Mouse (Mus musculus) heart, postnatal 4 days (tissue): ENCODE measurements at regions not wholly inside any gene's neighbourhood (a gene's known extent, or its start where the extent isn't known, plus 50 kb on each side); places are given as distances from the start of the nearest gene placed in this dataset.

Source experiments
- DNase-seq: peaks from one replicate; pipeline ENCODE4 v3.0.0; 2021

- DNase-seq: peak; percentile 27
Measured at GRCm38 (mm10) chr9:60998086-60998785, 203.9 kb downstream of the Uaca start.

DNA sequence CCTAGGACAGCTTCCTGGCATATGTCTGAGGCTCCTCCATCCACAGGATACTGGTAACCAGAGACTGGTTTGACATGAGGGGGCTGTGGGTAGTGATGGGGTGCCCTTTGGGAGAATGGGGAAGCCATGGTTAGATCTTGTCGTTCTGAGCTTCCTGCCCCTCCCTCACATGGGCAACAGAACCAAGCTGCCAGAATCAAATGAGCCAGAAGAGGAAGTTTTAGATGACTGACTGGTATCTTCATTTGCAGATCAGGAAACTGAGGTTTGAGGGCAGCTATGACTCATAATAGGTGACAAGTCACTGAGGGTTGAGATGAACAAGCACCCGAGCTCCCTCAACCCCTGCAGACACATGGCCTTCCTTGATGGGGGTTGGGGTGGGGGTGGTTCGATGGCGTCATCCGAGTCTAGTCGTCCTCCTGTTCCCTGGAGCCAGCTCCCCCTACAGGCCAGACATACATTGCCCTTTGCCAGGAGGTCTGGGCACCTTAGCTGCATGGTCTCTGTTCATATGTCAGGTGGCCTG lies 204.7 kb downstream of the Uaca start:
- peak; percentile 16 for DNase-seq

GRCm38 (mm10) chr9:61000232-61000631 lies 205.9 kb downstream of the Uaca start:
- no peak for DNase-seq

DNA sequence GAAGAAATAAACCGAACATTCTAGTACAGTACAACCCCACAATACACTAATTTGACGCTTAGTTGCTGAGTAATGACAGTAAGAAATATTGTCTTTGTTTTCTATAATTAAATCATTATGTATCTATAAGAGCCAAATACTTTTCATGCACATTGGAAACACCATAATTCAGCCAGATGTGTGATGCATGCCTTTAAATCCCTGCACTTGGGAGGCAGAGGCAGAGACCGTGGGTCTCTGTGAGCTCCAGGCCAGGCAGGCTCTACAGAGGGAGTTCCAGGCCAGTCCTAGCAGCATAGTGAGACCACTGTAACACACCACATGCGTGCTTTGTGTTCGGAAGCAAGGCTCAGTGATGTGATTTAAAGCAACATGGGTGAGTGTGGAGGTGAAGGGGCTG lies 208.2 kb downstream of the Uaca start:
- DNase-seq: no peak

DNA sequence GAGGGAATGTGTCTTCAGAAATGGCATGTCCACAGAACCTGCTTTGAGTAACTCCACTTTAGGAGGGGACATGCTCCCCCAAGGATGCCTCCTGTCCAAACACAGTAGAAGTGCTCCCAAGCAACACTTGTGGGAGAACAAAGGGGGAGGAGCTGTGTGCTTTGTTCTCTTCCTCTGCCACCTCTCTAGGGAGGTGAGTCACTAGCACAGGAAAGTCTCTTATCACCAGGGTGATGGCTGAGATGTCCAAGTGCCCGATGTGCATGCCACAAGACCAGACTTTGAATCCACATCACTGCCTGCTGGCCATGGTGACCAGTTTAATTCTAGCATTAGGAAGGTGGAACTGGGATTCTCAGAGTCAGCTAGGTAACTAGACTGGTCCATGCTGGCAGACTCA lies 214.1 kb downstream of the Uaca start:
- no peak for DNase-seq

- no peak for DNase-seq
Measured at GRCm38 (mm10) chr9:61011066-61011465, 216.7 kb downstream of the Uaca start.

DNA sequence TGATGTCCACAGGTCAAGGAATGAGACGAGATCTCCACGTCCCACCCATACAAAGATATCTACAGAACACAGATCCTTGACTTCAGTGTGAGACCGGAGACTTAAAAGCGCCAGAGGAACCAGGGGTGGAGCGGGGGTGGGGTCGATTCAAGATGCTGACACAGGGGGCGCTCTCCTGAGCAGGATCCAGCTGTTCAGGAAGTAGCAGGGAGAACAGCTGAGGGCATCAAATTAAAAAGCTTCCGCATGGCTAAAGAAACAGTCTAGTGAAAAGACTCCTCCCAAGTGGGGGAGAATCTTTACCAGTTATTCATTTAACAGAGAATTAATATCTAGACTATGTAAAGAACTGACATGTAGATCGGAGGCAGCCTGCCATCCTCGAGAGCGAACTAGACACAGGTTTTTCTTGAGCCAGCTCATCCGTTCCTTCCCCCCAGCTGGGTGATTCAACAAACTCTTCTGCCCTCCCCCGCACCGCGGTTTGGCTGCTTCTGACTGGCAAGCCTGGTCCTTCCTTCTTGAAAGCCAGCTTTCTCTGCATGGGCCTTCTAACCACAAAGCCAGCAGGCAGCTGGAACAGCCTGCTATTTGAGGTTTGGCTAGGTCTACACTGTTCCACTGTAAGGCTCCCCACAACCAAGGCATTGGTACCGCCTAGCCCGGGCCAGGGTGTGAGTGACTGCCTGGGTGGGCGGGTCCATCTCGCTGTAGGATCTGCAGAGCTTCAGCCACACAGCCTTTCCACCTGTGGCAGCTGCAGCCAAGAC lies 218.6 kb downstream of the Uaca start:
- peak; percentile 43 for DNase-seq

DNA sequence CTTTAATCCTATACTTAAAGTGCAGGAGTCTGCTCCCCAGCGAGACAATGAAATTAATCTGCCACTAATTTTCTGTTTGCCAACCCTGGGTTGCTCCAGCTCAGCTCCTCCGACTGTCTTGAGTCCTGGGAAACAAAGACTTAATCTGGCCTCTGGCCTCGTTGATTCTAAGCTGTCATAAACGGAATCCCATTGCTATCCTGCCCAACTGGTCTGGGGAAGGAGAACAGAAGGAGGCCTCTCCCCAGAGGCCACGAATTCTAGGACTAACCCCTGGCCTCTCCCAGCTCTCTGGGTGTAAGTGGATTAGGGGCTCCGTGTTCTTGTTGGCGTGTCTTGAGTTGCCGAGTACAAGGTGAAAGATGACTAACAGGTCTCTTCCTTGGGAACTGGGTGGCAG lies 219.8 kb downstream of the Uaca start:
- no peak for DNase-seq

DNA sequence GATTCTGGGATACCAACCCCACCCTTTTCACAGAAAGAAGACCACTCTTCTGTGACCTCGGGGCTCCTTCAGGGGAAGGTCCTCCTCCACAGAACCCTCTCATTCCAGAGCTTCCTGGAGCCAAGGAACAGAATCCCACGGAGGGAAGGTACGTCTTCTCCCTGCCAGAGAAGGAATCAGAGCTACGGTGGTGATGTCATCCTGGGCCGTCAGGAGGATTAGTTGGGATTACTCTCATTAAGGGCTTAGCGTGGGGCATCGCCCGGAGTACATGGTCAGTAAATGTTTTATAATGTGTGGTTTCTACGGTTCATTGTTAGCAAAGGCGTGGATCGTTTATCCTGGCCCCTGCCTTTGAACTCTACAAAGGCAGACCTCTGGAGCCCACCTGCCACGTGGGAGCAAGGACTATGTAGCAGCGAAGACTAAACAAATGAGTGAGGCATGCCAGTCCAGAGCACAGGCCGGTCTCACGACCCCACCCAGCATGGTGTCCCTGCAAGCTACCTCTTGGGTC lies 221.1 kb downstream of the Uaca start:
- no peak for DNase-seq

DNA sequence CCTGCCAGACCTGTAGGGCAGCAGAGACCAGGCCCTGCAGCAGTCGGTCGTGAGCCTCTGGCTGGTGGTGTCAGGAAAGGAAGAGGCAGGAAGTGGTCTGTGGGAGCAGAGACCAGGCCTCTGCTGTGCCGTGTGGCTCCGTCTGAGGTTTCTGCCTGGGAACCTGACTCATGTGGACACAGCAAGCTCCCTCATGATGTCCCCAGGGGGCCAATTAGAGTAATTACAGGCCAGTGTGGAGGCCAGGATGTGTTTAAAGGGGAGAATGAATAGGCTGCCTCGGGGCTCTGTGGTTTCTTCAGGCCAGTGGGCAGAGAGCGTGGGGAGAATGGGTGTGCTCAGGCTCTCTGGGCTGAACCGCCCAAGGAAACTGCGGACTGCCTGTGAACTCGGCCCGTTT lies 222.3 kb downstream of the Uaca start:
- DNase-seq: no peak

- peak; percentile 36 for DNase-seq
Measured at GRCm38 (mm10) chr9:61019938-61020337, 225.6 kb downstream of the Uaca start.

GRCm38 (mm10) chr9:61021810-61022209 lies 227.5 kb downstream of the Uaca start:
- DNase-seq: no peak

DNA sequence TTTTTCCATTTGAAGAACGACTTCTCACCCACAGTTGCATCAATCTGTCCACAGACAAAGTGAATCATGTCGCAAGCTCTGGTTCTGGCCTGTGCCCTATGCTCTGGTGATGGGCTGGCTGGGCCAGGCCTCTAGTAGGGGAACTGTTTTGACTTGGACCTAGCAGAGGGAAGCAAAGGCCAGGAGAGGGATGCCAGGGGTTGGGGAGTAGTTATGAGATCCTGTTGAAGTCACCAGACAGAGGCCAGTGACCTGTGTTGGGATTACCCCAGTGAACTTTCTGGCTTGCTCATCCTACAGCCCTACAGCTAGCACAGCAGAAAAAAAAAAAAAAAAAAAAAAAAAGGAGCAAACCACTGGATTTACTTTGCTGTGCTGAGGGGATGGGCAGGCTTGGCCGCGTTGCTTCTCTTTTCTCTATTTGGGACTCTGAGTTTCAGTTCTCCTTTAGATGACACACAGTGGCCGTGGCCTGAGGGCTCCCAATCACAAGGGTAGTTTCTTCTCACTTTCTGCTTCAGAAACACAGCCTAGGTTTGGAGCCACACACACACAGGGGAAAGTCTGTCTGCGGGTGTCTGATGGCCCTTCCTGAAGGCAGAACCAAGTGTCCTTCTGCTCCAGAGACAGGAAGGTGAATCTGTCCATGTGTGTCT lies 228.2 kb downstream of the Uaca start:
- DNase-seq: no peak

GRCm38 (mm10) chr9:61025341-61025740 lies 231.0 kb downstream of the Uaca start:
- DNase-seq: no peak

DNA sequence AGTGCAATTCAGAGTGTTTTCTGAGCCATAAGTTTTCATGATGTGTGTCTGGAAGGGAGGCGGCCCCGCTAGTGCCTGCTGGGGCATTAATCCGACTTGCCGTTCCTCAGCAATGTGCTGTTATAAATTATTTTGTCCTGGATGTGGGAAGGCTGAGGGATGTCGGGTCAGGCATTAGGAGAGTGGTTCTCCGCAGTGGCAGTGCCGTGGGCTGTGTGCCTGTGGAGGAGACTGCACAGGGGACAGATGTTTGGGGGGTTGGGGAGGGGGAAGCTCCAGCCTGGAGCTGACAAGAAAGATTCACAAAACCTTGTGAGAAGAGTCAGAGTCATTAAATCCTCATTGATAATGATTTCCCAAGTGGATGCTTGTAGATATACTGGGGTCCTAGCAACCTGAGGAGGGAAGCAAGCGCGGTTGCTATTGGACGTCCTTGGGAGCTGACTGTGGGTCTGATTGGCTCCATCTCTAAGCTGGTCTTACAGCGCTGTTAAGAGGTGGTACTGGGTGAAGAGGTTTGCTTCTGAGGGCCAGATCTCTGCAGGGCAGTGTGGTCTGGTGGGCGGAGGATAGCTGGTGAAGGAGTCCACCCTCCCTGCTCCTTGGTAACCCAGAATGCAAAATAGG lies 234.5 kb downstream of the Uaca start:
- no peak for DNase-seq

DNA sequence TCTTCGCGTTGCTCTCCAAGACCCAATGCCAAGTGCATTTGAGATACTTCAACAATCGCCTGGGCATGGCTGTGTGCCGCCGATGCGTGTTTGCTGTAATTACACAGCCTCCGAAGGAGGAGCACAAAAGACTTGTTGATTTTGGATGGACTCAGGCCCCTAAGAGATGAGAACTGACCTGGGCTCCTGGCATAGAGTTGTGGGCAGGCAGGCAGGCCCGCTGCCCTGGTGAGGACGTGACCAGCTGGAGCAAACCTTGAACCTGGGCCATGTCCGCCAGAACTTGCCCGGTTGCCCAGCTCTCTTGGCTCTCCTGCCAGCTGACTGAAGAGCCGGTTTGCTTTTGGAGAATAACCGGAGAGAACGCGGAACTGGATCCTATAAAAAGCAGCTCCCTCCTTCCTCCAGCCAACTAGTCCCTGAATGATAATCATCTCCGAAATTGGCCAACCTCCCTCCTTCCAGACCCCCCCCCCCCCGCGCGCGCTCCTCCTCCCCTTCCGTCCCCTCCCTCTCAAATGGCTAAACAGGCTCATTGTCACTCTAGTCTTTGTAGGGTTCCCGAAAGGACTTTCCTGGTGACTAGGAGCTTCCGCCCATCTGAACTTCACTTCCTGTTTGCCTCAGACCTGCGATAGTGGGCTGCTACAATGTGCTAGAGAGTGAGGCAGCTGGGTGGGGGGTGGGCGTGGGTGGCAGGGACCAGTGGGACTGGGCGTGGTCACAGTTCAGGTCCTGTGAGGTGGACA lies 237.5 kb downstream of the Uaca start:
- DNase-seq: peak; percentile 36

GRCm38 (mm10) chr9:61032448-61033433 lies 238.4 kb downstream of the Uaca start:
- DNase-seq: no peak

GRCm38 (mm10) chr9:61033593-61033992 lies 239.3 kb downstream of the Uaca start:
- no peak for DNase-seq

DNA sequence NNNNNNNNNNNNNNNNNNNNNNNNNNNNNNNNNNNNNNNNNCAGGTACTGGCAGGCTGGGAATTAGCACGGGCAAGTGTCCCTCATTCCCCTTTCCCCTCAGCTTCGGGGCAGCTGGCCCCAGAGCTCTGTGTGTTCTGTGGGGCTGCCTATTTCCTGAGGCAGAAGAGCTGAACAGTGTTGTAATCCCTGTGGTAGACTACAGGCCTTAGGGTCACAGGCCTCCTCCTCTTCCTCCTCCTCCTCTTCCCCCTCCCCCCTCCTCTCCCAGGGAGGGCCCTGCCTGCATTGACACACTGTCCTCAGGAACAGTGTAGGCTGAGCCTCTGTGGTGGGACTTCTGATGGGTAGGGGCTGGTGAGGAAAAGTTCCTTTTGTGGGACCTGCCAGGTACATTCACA lies 247.7 kb downstream of the Uaca start:
- no peak for DNase-seq

- DNase-seq: no peak
Measured at GRCm38 (mm10) chr9:61044983-61045382, 250.6 kb downstream of the Uaca start.

DNA sequence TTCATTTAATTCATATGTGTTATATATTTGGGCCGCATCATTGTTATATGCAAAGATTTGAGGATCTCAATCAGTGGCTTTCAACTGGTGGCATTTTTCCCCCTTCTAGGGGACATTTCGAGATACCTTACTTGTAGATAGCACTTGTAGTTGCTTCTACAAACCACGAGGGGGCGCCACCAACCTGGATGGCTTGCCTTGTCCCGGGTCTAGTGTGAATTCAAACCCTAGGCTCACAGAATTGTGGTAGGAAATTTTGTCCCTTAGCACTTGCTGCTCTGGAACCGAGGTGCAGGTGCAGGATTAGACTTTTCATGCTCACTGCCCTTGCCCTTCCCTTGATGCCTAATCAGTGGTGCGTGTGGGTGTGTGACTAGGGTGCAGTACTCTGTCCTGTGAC lies 252.2 kb downstream of the Uaca start:
- peak; percentile 81 for DNase-seq
